Mouse (Mus musculus): ENCODE measurements around the gene Mfsd4b2. TPM values are rescaled to one million over a fixed set of nuclear protein-coding genes. Genes with fewer than 3 reads are reported as not detected.

Mfsd4b2 gene
- total RNA-seq, 2 experiments from 2014 or later: 0.16 TPM; not detected in 1

DNA sequence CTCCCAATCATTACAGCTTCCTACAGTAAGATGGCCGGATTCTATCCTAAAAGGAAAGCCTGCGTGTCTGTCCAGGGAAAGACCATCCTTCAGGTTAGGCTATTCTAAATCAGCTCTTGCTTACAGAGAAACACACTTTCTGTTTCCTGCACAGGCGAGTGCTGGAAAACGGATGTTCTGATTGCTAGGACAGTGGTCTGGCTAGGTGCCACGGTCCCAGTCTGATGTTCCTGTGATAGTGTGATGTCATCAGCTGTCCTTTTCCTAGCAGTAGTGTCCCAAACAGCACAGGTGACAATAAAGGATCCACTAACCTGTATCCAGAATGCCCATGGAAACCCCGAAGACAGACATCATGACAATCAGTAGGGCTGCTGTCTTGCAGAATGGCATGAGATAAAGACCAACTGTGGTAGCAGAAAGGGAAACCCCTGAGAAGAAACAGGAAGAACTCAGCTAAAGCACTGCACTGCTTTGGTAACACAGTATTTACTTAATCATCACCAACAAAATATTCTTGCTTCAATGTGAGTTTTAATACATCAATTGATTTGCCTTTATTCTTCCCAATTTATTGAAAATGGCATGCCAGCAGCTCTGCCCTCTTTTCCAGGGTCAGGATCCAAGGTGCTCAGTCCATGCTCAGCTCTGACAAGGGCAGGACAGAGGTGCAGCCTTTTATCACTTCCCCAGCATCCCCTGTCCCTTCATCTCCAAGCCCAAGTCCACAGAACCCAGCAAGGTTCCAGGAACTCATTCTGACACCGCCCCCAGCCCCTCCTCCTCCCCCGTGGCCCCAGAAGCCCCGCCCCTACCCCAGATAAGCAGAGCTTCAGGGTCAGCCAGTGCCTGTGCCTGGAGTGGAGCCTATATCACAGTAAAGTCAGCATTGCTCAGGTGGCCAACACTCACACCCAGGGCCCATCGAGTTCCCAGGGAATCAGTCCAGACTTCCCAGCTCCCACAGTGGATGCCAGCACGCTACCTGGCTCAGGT lies 32.7 kb downstream of the Mfsd4b2 start:
- intact Hi-C loops (cut with DNase I): no loop called here
- DNase-seq: no peak

DNA sequence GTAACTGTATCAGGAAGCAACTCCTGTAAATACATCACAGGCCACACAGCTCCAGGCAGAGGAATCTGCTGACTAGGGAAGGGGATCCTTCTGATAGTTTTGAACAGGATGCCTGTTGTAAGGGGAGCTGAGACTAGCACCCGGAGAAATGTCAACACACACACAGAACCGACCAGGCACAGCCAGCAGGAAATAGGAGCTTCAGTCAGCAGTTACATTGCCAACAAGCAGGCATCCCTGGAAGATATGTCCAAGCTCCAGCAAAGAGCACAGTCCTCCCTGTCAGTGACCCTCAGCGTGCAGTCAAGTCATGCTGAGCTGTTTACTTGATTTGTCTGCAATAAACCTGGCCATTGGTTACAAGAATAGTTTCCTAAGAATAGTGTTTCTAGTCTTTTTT lies 38.1 kb downstream of the Mfsd4b2 start:
- intact Hi-C loops (cut with DNase I): no loop called here

More for the DNA sequence above, 38.1 kb downstream of the Mfsd4b2 start:
- no peak for DNase-seq

Other genes with a start within 250 kb of the Mfsd4b2 start
- gene Rev3l, start 194.8 kb downstream of the Mfsd4b2 start, total RNA-seq (2021): 100 to 1,000 TPM; 117 to 121 TPM
- 1 to 10 TPM; 6.5 to 7.7 TPM for gene Mfsd4b4, start 27.7 kb downstream of the Mfsd4b2 start, total RNA-seq (2021)
- gene Mfsd4b3, start 33.2 kb upstream of the Mfsd4b2 start, total RNA-seq (2021): not detected
- gene Mfsd4b5, start 59.7 kb upstream of the Mfsd4b2 start, total RNA-seq (2021): under 1 TPM in 1 of 2 experiments, not detected in 1; 0.50 TPM
- 1 to 10 TPM in 1 of 2 experiments, under 1 TPM in 1; 0.44 to 1.1 TPM for gene Mfsd4b1, start 98.3 kb upstream of the Mfsd4b2 start, total RNA-seq (2021)
- 1 to 10 TPM; 3.7 to 3.8 TPM for gene Slc16a10, start 215.3 kb upstream of the Mfsd4b2 start, total RNA-seq (2021)